Mouse (Mus musculus) myocyte (in vitro differentiated cells): ENCODE measurements at regions not wholly inside any gene's neighbourhood (a gene's known extent, or its start where the extent isn't known, plus 50 kb on each side); places are given as distances from the start of the nearest gene placed in this dataset.

Experiments used
- E2F4 ChIP-seq: IDR thresholded peaks from one replicate; pipeline ENCODE4 v1.6.1; 2011; ENCODE audit warnings: mild to moderate bottlenecking, control low read depth, moderate library complexity; ENCODE audit not compliant: insufficient read depth
- MAX ChIP-seq: IDR thresholded peaks from one replicate; pipeline ENCODE4 v1.6.1; 2011; ENCODE audit warnings: low read depth, mild to moderate bottlenecking, control low read depth
- MYOG ChIP-seq, 3 experiments: IDR thresholded peaks; one replicate each; pipeline ENCODE4 v1.6.1; 2011; ENCODE audit warnings: control low read depth in 2 of 3, low read depth in 2 of 3, mild to moderate bottlenecking in 2 of 3; ENCODE audit not compliant: insufficient read length in 2 of 3, control insufficient read depth in 1 of 3, insufficient read depth in 1 of 3
- POLR2A ChIP-seq: IDR thresholded peaks from one replicate; pipeline ENCODE4 v1.6.1; 2011; ENCODE audit warnings: low read depth, mild to moderate bottlenecking, control low read depth, moderate library complexity; ENCODE audit not compliant: insufficient read length
- POLR2AphosphoS2 ChIP-seq: IDR thresholded peaks from one replicate; pipeline ENCODE4 v1.6.1; 2011; ENCODE audit warnings: low read depth, control low read depth; ENCODE audit not compliant: insufficient read length
- SRF ChIP-seq: IDR thresholded peaks from one replicate; pipeline ENCODE4 v1.6.1; 2011; ENCODE audit warnings: low read depth; ENCODE audit not compliant: control insufficient read depth, insufficient read length
- TCF12 ChIP-seq: IDR thresholded peaks from one replicate; pipeline ENCODE4 v1.6.1; 2011; ENCODE audit warnings: mild to moderate bottlenecking, control low read depth; ENCODE audit not compliant: poor library complexity, insufficient read depth, severe bottlenecking
- USF1 ChIP-seq: IDR thresholded peaks from one replicate; pipeline ENCODE4 v1.6.1; 2011; ENCODE audit warnings: low read depth, mild to moderate bottlenecking, control low read depth, moderate library complexity

DNA sequence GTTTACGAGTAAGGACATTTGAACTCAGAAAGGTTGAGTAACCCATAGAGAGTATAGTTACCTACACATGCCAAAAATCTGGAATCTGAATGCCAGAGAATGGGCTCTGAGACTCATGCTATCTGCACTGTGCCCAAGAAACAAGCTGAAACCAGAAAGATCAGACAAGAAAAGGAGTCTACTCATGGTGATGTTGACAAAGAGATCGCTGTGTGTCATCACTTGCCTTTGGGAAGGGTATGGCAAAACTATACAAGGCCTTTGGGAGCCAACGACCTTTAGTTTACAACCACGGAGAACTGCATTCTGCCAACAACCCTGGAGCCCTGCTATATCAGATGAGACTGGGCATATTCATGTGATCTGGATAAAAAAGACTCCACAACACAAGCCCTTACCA lies 339.3 kb upstream of the Nfe2l3 start:
- TF ChIP-seq USF1 (no peak), TCF12 (no peak), POLR2A (no peak), MYOG (IDR thresholded peaks at IDR 0.05; ENCODE audit: control insufficient read depth in 1 of 3, insufficient read depth in 1 of 3, insufficient read length in 2 of 3, low read depth in 2 of 3) (no peak), E2F4 (no peak), MAX (no peak), SRF (no peak), POLR2AphosphoS2 (no peak)
